Mouse (Mus musculus) forebrain, embryonic 12.5 days (tissue): ENCODE results near the gene Hnrnpu. TPM values are rescaled to one million over a fixed set of nuclear protein-coding genes. Genes with fewer than 3 reads are reported as not detected.

ENCODE experiments used
- ATAC-seq: fragments of 200-750 bp; cut with Nextera tagmentation; 2 replicates; pipeline ENCODE4 v1.8.0; 2017; ENCODE audit warnings: moderate TSS enrichment; ENCODE audit not compliant: low FRiP score
- H3K27ac ChIP-seq: fragments of 300-500 bp; sonication (generic); 2 replicates; pipeline ENCODE4 v1.5.1; 2016; ENCODE audit warnings: mild to moderate bottlenecking
- H3K27me3 ChIP-seq: fragments of 300-500 bp; sonication (generic); 2 replicates; pipeline ENCODE4 v1.6.1; 2016; ENCODE audit warnings: mild to moderate bottlenecking
- H3K36me3 ChIP-seq: fragments of 300-500 bp; sonication (generic); replicated peaks from 2 replicates; pipeline ENCODE4 v1.6.1; 2016; ENCODE audit warnings: mild to moderate bottlenecking
- H3K4me1 ChIP-seq: fragments of 300-500 bp; sonication (generic); 2 replicates; pipeline ENCODE4 v1.6.1; 2016
- H3K4me2 ChIP-seq: fragments of 300-500 bp; sonication (generic); 2 replicates; pipeline ENCODE4 v1.6.1; 2016; ENCODE audit warnings: mild to moderate bottlenecking, moderate library complexity
- H3K4me3 ChIP-seq: fragments of 300-500 bp; sonication (generic); replicated peaks from 2 replicates; pipeline ENCODE4 v1.5.1; 2016; ENCODE audit warnings: mild to moderate bottlenecking
- H3K9ac ChIP-seq: fragments of 300-500 bp; sonication (generic); 2 replicates; pipeline ENCODE4 v1.6.1; 2016; ENCODE audit warnings: mild to moderate bottlenecking
- H3K9me3 ChIP-seq: fragments of 300-500 bp; sonication (generic); 2 replicates; pipeline ENCODE4 v1.6.1; 2016
- WGBS: fragments of 180-500 bp; shearing (Covaris S2); methylation state at CpG from one replicate; pipeline ENCODE4 v1.1.7; 2016; 5-methylcytosine and 5-hydroxymethylcytosine counted together
- polyA plus RNA-seq: library from polyadenylated mRNA; unstranded; fragments of >200 nt; fragmentation: Nextera tagmentation; extraction: Ambion mirVana; gene quantifications from 2 replicates; pipeline ENCODE4 v1.2.1, GENCODE M21; 2016

Hnrnpu gene
- polyA plus RNA-seq, 1 experiment from 2014 or later, result 928 TPM

DNA sequence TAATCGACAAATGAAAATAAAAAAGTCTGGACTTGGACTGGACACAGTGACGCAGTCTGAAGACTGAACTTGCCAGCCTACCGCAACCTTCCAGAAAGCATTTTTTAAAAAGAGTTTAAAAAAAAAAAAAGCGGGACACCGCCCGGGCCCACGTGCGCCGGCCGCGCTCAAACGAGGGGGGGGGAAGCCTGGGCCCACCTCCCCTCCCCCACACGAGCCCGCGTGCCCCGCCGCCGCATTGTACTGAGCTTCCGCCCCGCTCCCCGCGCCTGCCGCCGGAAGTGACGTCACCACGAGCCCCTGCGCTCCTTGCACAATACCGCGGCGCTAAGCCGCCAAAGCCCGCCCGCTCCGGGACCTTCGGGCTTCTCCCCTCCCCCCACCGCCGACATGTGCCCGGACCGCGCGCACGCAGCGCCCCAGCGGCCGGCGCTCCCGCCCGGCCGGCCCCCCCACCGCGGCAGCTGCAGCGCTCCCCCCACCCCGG lies 1.3 kb downstream of the Hnrnpu start:
- Histone ChIP-seq H3K4me1 (peaks cover 27% of the 10 kb centered on the region), H3K27me3 (no peaks in the 10 kb centered on the region), H3K36me3 (peaks cover 35% of the 10 kb centered on the region), H3K27ac (peak overlapping the region; percentile 100), H3K9me3 (no peaks in the 10 kb centered on the region), H3K4me2 (peak overlapping the region; percentile 74), H3K4me3 (peak overlapping the region; percentile 75), H3K9ac (peak overlapping the region; percentile 100)
- peak; percentile 94 for ATAC-seq
- WGBS, result under 1% methylated on average over 46 of the region's 53 CpGs

DNA sequence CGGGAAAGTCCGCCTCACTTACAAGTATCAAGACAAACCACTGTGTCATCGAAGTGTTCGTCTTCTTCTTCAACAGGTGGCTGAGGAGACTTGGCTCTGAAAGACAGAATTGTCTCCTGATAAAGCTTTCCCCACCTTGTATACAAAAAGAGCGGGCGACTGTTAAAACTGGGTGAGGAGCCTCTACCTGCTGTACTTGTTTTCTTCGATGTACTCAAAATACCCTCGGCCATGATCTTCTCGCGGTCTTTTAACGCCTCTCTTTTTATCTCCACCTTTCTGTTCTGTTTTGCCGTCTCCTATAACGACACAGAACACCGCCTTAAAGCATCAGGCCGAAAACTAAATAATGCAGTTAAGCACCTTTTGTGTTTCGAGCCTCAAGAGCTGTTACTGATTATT lies 1.7 kb downstream of the Hnrnpu start:
- peak overlapping the region; percentile 100 for H3K9ac ChIP-seq
- H3K27ac ChIP-seq, result peak overlapping the region; percentile 100
- peak overlapping the region; percentile 75 for H3K4me3 ChIP-seq
- H3K4me1 ChIP-seq, result peaks cover 31% of the 10 kb centered on the region
- H3K27me3 ChIP-seq, result no peaks in the 10 kb centered on the region
- H3K9me3 ChIP-seq, result no peaks in the 10 kb centered on the region
- WGBS, result under 1% methylated on average over 16 of the region's 16 CpGs
- H3K4me2 ChIP-seq, result peak overlapping the region; percentile 74
- no peak for ATAC-seq
- peaks cover 40% of the 10 kb centered on the region for H3K36me3 ChIP-seq

DNA sequence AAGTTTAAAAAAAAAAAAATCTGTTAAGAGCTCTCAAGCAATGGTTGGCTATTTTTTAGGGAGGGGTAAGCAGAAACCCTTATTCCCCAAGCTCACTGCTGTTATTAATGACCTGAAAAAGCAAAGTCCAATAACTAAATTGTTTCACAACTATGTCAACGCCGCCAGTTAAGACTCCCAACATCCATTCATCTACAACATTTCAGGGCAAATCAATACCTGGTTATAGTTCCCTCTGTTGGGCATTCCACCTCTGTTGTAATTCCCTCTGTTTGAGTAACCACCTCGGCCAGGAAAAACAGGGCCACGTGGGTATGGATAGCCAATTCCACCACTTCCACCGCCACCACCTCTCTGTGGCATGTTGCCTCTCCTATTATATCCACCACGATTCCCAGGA lies 7.7 kb downstream of the Hnrnpu start:
- peaks cover 87% of the 10 kb centered on the region for H3K36me3 ChIP-seq
- WGBS, result 84% methylated on average over 6 of the region's 6 CpGs

GRCm38 (mm10) chr1:178329017-178329416 lies 8.6 kb downstream of the Hnrnpu start:
- no peak for ATAC-seq
- no peak overlapping the region for H3K4me3 ChIP-seq
- H3K36me3 ChIP-seq, result peaks cover 86% of the 10 kb centered on the region

More for the DNA sequence above, 7.7 kb downstream of the Hnrnpu start:
- H3K4me1 ChIP-seq, result peaks cover 24% of the 10 kb centered on the region
- no peak overlapping the region for H3K4me3 ChIP-seq
- H3K9me3 ChIP-seq, result no peaks in the 10 kb centered on the region
- H3K4me2 ChIP-seq, result no peak overlapping the region
- no peak overlapping the region for H3K27ac ChIP-seq
- no peak overlapping the region for H3K9ac ChIP-seq
- ATAC-seq, result no peak
- H3K27me3 ChIP-seq, result no peaks in the 10 kb centered on the region

GRCm38 (mm10) chr1:178326950-178327349 lies 10.6 kb downstream of the Hnrnpu start:
- Histone ChIP-seq H3K27me3 (no peaks in the 10 kb centered on the region), H3K27ac (no peak overlapping the region), H3K9me3 (no peaks in the 10 kb centered on the region), H3K4me2 (no peak overlapping the region), H3K9ac (no peak overlapping the region), H3K4me1 (peaks cover 5% of the 10 kb centered on the region), H3K4me3 (no peak overlapping the region), H3K36me3 (peaks cover 87% of the 10 kb centered on the region)
- 100% methylated on average over 1 of the region's 1 CpGs for WGBS
- ATAC-seq, result no peak

More at GRCm38 (mm10) chr1:178329017-178329416, 8.6 kb downstream of the Hnrnpu start:
- no peaks in the 10 kb centered on the region for H3K27me3 ChIP-seq
- no peak overlapping the region for H3K27ac ChIP-seq
- H3K4me1 ChIP-seq, result peaks cover 16% of the 10 kb centered on the region
- H3K9ac ChIP-seq, result no peak overlapping the region
- WGBS, result 89% methylated on average over 5 of the region's 5 CpGs
- no peak overlapping the region for H3K4me2 ChIP-seq
- H3K9me3 ChIP-seq, result no peaks in the 10 kb centered on the region

DNA sequence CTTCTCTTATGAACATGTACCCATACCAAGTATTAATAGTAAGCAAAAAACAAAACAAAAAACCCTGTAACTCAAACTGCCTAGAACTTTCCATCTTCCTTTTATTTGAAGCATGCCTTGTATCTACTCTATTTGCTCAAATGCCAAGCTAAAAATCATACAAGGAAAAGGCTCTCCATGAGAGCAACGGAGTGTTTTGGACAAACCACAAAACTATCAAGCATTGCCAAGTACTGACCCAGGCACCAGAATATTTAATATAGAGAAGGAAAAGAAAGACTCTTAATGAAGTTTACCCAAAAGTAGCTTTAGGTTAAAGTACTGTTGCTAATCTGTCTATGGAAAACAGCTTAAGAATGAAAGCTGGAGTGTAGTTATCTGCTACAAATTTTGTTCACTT lies 11.2 kb downstream of the Hnrnpu start:
- Histone ChIP-seq H3K9ac (no peak overlapping the region), H3K4me2 (no peak overlapping the region), H3K9me3 (no peaks in the 10 kb centered on the region), H3K4me3 (no peak overlapping the region), H3K36me3 (peaks cover 86% of the 10 kb centered on the region), H3K4me1 (peaks cover 11% of the 10 kb centered on the region), H3K27me3 (no peaks in the 10 kb centered on the region), H3K27ac (no peak overlapping the region)
- 95% methylated on average over 1 of the region's 1 CpGs for WGBS
- ATAC-seq, result no peak

DNA sequence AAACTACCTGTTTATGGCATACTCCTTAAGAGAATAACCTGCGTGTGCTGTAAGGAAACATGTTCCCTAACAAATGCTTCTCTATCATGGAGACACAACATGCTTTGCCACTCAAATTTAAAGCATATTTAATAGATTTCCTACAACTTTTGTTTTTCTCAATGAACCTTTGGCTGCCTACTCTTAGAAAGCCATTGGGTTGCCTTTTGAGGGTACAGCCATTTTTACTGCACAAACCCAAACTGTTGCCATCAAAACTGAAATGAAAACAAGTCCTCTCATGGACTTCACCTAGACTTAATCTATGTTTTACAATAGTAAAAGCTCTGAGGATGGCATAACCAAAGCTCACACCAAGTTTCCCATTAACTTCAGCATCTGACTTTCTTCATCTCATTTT lies 13.0 kb downstream of the Hnrnpu start:
- Histone ChIP-seq H3K36me3 (peaks cover 77% of the 10 kb centered on the region), H3K27me3 (no peaks in the 10 kb centered on the region), H3K9me3 (no peaks in the 10 kb centered on the region), H3K9ac (no peak overlapping the region), H3K4me3 (no peak overlapping the region), H3K27ac (no peak overlapping the region), H3K4me1 (peaks cover 23% of the 10 kb centered on the region), H3K4me2 (no peak overlapping the region)
- ATAC-seq, result no peak
- 91% methylated on average over 1 of the region's 1 CpGs for WGBS

DNA sequence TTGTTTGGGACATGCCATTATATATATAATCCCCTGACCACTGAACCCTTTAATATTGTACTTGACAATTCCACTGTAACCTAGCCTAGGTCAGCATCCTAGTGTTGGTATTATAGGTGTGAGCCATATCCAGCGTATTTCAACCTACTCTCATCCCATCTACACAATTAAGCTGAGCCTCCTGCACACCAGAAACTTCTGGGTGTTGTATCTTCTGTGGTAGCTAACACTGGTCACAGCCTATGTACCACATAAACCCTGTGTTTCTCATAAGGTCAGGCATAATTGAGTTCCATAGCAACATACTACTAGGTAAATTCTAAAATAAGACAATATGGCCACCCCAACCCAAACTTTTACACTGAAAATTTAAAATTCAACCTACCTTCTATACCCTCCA lies 14.4 kb downstream of the Hnrnpu start:
- ATAC-seq, result no peak
- H3K36me3 ChIP-seq, result peaks cover 67% of the 10 kb centered on the region
- no peaks in the 10 kb centered on the region for H3K27me3 ChIP-seq
- H3K27ac ChIP-seq, result no peak overlapping the region
- H3K4me1 ChIP-seq, result peaks cover 23% of the 10 kb centered on the region
- WGBS, result 90% methylated on average over 1 of the region's 1 CpGs
- no peak overlapping the region for H3K4me2 ChIP-seq
- no peaks in the 10 kb centered on the region for H3K9me3 ChIP-seq
- no peak overlapping the region for H3K9ac ChIP-seq
- no peak overlapping the region for H3K4me3 ChIP-seq

DNA sequence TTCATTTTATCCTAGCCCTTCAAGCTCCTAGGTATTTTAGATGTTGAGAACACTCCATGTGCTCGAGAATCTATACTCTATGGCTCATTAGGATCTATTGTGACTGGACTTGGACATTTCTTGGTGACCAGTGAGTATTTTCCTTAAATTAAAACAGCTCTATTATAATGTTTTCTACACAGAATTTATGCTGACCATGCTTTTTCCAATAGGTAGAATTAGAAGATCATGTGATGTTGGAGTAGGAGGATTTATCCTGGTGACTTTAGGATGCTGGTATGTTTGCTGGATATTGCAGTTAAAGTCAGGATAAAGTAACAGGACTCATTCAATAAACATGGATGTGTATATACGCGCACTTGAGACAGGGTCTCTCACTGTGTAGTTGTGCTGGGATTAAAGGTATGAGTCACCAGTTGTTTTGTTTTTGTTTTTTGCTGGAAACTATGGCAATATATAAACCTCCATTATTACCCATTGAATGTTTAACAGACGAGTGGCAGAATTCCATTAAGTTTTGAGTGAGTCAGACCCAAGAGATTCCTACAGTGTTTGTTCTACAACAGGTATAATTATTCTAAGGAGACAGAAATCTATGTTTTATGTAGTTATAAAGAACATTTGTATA lies 15.8 kb downstream of the Hnrnpu start:
- Histone ChIP-seq H3K27me3 (no peaks in the 10 kb centered on the region), H3K9ac (no peak overlapping the region), H3K9me3 (no peaks in the 10 kb centered on the region), H3K36me3 (peaks cover 54% of the 10 kb centered on the region), H3K4me2 (peak overlapping the region; percentile 73; the same call in 1 of the 2 replicates), H3K4me3 (no peak overlapping the region), H3K4me1 (peaks cover 28% of the 10 kb centered on the region), H3K27ac (no peak overlapping the region)
- no peak for ATAC-seq
- 65% methylated on average over 4 of the region's 4 CpGs for WGBS

- Histone ChIP-seq H3K9me3 (no peaks in the 10 kb centered on the region), H3K4me2 (peak overlapping the region; percentile 73), H3K9ac (peak overlapping the region; percentile 77), H3K27ac (peak overlapping the region; percentile 99), H3K4me1 (peaks cover 30% of the 10 kb centered on the region), H3K4me3 (peak overlapping the region; percentile 61), H3K36me3 (peaks cover 48% of the 10 kb centered on the region), H3K27me3 (no peaks in the 10 kb centered on the region)
- WGBS, result 46% methylated on average over 5 of the region's 5 CpGs
- ATAC-seq, result no peak
Observed at GRCm38 (mm10) chr1:178320723-178321590, 16.6 kb downstream of the Hnrnpu start.

- H3K4me3 ChIP-seq, result peak overlapping the region; percentile 61
- no peaks in the 10 kb centered on the region for H3K27me3 ChIP-seq
- WGBS, result 24% methylated on average over 8 of the region's 8 CpGs
- peaks cover 41% of the 10 kb centered on the region for H3K36me3 ChIP-seq
- no peak for ATAC-seq
- H3K27ac ChIP-seq, result peak overlapping the region; percentile 99
- H3K9me3 ChIP-seq, result no peaks in the 10 kb centered on the region
- H3K4me2 ChIP-seq, result peak overlapping the region; percentile 73
- H3K9ac ChIP-seq, result peak overlapping the region; percentile 77
- H3K4me1 ChIP-seq, result peaks cover 30% of the 10 kb centered on the region
Observed at GRCm38 (mm10) chr1:178320038-178320722, 17.4 kb downstream of the Hnrnpu start.
